Mouse (Mus musculus) layer of hippocampus, postnatal 25 days (tissue): ENCODE results near the gene Gm21119. TPM values are rescaled to one million over a fixed set of nuclear protein-coding genes. Genes with fewer than 3 reads are reported as not detected.
"Not testable (repeated sequence)": the region's sequence is repeated elsewhere in the genome, so short reads cannot be mapped to it uniquely, and the experiment has no call there.

Experiments used
- DNase-seq, 2 experiments: peaks; one replicate each; pipeline ENCODE4 v3.0.0; 2022; ENCODE audit warnings: mixed read lengths in 2 of 2, low spot score in 1 of 2; ENCODE audit errors: extremely low spot score in 1 of 2
- total RNA-seq, 2 experiments: library from RNA; stranded (reverse); gene quantifications; 2 replicates each; pipeline ENCODE4 v1.2.3; 2021

Gm21119 gene
- total RNA-seq, 2 experiments from 2014 or later: 0.56 to 1.2 TPM

GRCm38 (mm10) chr8:20643536-20643935, 28.8 kb downstream of the Gm21119 start:
- peak in 1 of 2 experiments; percentile 2 for DNase-seq

GRCm38 (mm10) chr8:20652976-20653375, 38.3 kb downstream of the Gm21119 start:
- DNase-seq: peak in 1 of 2 experiments; percentile 2

GRCm38 (mm10) chr8:20678418-20678817, 63.7 kb downstream of the Gm21119 start:
- DNase-seq: not testable (repeated sequence)
